8 mouse cellular contexts compared by ENCODE assay signal in genomic region chr4:63948066-63948687, GRCm38 (mm10).
DNase-seq lines count a peak whose midpoint lies in the region; ATAC-seq lines count a peak whose summit lies in the region.

No protein-coding gene starts in this region.

- DNase-seq in R1 (ENCODE audit: low read depth, low spot score): peak; percentile 62
- peak; percentile 60 for DNase-seq in cerebellum, adult 8-10 months
- DNase-seq in frontal cortex, postnatal 10 days (ENCODE audit: low spot score in 2 of 2): peak; percentile 23 to 57
- peak; percentile 42 for DNase-seq in hindlimb bud, embryonic 11.5 days (ENCODE audit: extremely low spot score, low read depth, low spot score)
- peak; percentile 17 for DNase-seq in left cerebral cortex, adult 11 months (ENCODE audit: low spot score)
- peak; percentile 75 for DNase-seq in mesoderm, embryonic 11.5 days (ENCODE audit: low read depth, low spot score)
- peak; percentile 33 for DNase-seq in right cerebral cortex, postnatal 25 days

- ATAC-seq in erythroblast, adult 5-6 weeks (replicated peaks; ENCODE audit: low FRiP score, poor library complexity, severe bottlenecking): no peak

Comparison
In these comparisons a context has a peak if more than half of its experiments do, and no peak if none do; other contexts are left out.
1. DNase-seq: peak in every context shown above with its lines; median percentile 75 in mesoderm, embryonic 11.5 days; 62 in R1; 60 in cerebellum, adult 8-10 months; 42 in hindlimb bud, embryonic 11.5 days; 40 in frontal cortex, postnatal 10 days; 33 in right cerebral cortex, postnatal 25 days; 17 in left cerebral cortex, adult 11 months.